Mouse (Mus musculus) E14TG2a.4 (cell line): ENCODE measurements around the gene Dll1.

ENCODE experiments used
- CTCF ChIP-seq: conservative IDR thresholded peaks from 2 replicates; pipeline ENCODE4 v1.5.1; 2014; ENCODE audit warnings: low read length
- POU5F1 ChIP-seq: IDR thresholded peaks from 2 replicates; pipeline ENCODE4 v1.6.1; 2014; ENCODE audit warnings: low read length, borderline replicate concordance

DNA sequence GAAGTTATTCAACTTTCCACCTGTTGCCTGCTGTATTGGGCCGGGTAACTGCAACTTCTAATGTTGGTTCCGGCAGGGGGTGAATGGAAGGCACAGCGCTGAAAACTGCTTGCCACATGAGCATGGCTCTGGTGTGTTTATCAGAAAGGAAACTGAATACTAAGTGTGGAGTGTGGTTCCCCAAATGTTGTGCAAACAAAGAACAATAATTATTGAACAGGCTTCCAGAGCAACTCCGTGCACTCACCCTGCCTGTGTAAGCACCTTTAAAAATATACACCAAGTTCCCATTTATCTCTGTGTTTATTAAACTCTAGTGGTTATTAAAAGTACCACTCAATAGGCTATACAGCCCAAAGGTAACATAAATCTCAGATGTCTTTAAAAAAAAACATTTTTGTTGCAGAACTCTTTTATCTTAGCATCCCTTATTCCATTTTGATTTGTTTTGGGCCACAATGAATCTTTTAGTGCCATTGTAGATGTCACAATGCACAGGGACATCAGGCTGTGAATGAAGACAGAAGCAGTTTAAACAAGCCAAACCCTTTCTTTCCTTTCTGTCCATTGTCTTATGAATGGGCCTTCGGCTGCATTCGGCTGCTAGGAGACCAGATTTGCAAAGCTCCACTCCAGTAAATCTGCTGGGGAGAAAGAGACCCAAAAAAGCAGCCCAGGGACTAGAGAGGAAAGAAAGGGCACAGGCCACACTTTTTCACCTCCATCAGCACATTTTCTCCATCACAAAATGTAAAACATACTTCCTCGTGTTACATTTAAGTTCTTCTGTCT, 5.4 kb upstream of the Dll1 start:
- TF ChIP-seq CTCF (no peak), POU5F1 (no peak)
